Mouse (Mus musculus) spleen, postnatal 10 days (tissue): ENCODE data around the gene Cyb5r4.
"Not testable (repeated sequence)": the region's sequence is repeated elsewhere in the genome, so short reads cannot be mapped to it uniquely, and the experiment has no call there.

Experiments used
- DNase-seq, 2 experiments: peaks; one replicate each; pipeline ENCODE4 v3.0.0; 2021 to 2022; ENCODE audit warnings: low spot score in 2 of 2

The Cyb5r4 gene

DNA sequence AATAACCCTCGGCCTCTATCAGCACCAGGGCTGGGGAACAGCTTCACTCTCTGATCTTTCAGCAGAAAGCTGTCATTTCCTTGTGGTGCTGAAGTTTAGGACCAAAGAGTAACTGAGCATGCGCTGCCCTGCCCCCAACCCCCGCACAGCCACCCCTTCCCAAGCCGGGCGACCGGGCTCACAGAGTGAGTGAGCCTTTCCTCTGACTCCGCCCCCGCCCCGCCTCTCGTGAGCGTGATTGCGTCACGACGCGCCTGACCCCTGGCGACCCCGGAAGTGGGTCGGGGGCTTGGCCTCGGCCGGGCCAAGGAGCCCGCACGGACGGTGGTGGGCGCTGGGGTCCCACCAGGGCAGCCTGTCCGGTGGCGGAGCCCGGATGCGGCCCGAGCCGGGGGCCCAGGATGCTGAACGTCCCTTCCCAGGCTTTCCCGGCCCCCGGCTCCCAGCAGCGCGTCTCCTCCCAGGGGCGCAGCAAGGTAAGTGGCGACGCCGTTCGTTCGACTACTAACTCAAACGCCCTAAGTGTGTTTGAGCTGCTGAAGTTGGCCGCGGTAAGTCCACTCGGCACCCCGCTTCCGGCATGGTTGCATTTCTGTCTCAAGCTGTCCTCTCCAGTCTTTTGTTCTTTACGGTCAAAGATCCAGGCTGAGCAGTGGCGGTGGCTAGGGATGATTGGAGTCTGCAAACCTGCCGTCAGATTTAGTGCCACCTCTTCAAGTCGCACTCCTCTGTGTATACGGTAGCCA, at the start of gene Cyb5r4:
Gene Cyb5r4, plus strand, starts transcription at position 237 of the 746 bp plus-strand sequence.
- peak; percentile 89 to 96 for DNase-seq

DNA sequence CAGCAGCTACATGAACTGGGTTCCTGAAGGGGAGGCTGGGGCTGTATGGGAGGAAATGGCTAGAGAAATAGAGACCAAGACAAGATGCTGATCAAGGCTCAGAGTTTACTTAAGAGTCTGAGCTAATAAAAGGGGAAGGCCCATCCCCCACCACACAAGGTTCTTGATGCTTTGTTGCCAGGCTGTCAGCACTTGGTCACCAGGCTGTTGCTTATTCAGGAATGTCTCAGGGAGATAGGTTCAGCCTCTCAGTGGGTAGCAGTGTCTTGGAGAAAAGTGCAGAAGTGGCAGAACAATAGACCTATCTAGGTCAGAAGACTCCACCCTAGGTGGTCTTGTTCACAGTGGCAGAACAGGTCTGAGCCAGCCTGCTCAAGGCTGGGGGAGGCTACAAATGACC, 49.3 kb upstream of the Cyb5r4 start:
- DNase-seq: not testable (repeated sequence)

- no peak for DNase-seq
Measured at GRCm38 (mm10) chr9:86973562-86973961, 48.3 kb upstream of the Cyb5r4 start.

DNA sequence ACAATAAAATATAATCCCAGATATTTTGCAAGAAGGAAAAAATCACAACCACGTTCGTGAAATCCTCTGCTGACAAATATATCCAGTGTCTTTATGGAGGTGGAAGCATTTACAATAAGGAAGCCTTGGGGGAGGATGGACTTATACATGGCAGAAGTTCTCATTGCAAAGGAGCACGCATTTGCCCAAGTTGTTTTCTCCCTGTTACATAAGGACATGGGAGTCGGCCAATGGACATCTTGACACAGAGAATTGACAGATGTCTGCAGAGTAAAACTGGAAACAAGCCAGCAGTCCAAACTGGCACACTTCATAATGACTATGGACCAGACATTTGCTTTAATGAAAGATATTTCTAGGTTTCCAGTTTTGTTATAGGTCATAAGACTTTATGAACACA, 44.9 kb upstream of the Cyb5r4 start:
- no peak for DNase-seq

DNA sequence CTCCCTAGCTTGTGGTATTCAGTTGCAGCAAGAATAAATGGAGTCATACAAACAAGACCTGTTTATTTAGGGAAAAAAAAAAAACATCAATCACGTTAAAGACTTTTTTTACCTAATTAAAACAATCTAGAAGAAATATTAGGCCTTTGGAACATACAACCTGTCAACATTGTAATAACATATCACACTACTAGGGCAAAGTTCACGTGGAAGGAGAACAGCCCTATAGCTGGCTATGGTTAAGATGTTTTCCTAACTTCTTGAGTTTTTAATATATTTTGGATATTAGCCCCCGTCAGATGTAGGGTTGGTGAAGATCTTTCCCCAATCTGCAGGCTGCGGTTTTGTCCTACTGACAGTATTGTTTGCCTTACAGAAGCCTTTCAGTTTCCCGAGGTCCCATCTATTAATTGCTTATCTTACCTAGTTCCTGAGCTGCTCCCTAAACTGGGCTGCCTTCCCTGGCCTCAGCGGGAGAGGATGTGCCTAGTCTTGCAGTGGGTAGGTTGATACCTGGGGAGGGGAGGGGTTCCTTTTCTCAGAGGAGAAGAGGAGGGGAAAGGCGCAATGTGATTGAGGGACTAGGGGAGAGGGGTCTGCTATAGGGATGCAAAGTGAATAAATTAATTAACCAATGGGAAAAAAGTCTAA, 43.4 kb upstream of the Cyb5r4 start:
- DNase-seq: no peak

DNA sequence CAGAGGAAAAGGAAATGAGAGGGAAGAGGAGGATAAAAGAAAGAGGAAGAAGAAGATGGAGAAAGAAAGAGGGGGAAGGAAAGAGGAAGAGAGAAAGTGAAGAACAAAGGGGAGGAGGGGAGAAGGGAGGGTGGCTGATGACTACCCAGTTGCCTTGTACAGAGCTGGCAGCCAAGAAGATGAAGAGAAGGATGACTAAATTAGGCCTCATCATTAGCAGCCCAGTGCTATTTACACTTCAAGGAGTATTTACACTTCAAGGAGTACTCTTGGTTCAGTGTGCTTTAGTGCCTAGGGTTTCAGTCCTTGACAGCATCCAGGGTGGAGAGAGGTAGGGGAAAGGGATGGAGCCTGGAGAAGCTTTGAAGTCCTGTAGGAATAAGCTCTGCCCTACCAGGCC, 41.8 kb upstream of the Cyb5r4 start:
- no peak for DNase-seq

DNA sequence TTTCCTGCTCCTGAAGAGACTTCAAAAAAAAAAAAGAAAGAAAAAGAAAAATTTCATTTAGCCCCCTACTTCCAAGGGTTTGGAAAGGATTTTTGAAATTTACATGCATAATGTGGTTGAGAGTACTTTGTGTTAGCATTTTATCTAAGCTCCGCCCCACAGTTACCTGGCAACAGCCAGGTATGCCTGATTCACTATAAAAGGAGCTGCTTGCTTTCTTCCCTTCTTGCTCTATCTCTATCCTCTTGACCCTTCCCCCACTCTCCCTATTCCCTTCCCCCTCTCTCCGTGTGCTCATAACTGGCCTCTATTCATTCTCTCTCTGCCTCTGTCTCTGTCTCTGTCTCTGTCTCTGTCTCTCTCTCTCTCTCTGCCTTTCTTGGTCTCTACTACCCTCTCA, 40.9 kb upstream of the Cyb5r4 start:
- DNase-seq: no peak

DNA sequence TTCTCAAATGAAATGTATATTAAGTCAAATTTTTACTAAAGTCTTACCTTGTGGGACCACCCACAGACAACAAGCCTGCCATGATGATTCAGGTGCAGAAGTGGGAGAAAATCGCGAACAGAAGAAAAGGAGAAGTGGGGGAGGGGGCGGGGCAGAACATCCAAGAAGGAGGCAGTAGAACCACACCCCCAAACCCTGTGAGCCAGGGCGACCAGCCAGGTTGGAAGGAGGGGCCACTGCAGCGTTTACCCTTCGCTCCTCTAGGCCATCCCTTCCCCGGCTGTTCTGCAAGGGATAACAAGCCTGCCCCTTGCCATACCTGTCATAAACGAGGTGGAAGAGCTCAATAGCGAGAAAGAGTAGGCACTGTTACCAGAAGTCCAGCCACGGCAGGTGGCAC, 40.3 kb upstream of the Cyb5r4 start:
- no peak for DNase-seq

DNA sequence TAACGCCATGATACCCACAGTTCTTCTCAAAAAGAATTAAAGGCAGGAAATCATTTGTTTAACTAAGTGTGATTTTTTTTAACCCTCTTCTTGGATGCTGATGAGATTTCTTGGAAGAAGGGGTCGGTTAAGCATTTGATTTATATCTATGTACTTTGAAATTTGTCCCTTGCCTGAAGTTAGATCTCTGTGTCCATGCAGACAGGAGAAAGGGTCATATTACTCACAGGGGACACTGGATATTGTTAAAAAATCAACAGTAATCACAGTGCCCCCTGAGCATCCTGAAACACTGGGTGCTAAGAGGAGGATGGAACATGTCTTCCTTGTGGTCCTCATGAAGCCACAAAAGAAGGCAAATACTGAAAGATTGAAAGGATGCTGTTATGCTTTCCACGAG, 37.2 kb upstream of the Cyb5r4 start:
- DNase-seq: no peak

DNA sequence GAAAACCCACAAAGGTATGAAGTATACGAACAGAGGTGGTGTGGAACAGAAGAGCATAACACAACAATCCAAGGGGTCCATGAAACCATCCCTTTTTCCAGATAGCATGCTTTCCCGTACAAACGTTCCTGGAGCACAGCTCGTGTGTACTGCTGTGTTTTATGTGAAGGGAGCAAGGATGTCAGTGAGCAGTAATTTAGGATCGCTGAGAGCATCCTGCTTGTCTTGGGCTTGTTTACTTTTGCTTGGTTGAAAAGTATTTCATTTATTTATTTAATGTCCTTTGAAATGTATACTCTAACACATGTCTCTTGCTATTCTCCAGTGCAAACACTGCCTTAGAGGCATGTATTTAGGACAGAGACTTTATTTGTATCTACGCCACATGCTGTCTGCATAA, 36.7 kb upstream of the Cyb5r4 start:
- no peak for DNase-seq

DNA sequence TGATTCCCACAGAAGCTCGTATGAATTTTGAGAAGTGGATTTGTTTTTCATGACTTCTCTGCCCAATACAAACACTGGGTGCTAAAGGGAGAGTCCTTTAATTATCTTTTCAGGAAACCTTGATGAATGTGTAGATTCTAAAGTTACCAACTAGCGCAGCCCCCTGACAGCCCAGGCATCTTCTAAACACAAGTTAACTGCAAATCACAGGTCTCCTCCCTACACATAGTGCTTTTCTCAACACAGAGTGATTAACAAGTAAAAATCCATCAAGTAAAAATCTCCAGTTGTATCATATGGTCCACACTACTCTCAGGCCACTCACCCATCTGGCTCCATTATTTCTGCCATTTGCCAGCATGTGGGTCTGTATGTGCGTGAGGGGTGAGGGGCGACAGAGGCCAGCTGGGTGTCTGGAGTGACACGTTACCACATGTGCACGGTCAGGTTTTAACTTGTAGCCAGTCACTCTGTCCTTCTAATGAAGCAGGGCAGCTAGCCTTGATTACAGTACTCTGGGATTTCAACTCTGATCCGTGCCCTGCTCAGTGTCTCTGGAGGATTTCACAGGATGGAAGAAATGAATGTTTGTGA, 35.0 kb upstream of the Cyb5r4 start:
- DNase-seq: no peak

DNA sequence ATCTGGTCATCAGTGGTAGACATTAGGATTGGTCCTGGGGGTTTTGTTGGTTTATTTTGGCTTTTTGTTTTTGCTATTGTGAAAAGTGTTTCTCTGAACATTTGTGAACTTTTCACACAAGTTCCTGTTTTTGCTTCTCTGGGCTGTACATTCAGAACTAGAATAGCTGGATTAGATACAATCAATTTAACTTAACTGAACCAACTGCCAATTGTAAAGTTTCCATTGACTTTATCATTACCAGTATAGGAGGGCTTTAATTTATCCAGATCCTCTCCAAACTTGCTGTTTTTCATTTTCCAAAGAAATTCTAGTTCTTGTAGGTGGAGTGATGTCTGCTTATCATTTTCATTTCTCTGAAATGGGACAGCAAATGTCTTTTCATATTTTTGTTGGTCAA, 32.0 kb upstream of the Cyb5r4 start:
- DNase-seq: no peak

DNA sequence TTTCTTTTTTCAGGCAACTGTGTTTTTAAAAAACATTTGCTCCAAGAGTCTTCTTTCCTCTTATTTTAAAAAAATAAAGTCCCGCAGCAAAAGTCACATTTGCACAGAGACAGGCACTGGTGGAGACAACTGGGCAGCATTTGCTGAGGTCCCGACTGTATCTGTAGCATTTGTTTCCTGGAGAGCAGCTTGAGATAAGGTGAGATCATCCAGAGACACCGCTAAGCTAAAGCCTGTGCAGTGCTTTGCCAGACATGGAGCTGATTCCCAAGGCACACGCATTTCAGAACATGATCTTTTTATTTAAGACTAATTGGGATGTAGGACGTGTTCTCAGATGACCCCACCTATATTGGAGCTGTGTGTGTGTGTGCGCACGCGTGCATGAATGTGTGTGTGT, 30.1 kb upstream of the Cyb5r4 start:
- no peak for DNase-seq

- no peak for DNase-seq
Measured at GRCm38 (mm10) chr9:86997046-86997691, 24.6 kb upstream of the Cyb5r4 start.

- no peak for DNase-seq
Measured at GRCm38 (mm10) chr9:86999956-87000582, 21.7 kb upstream of the Cyb5r4 start.

GRCm38 (mm10) chr9:87004701-87005434, 16.9 kb upstream of the Cyb5r4 start:
- no peak for DNase-seq

DNA sequence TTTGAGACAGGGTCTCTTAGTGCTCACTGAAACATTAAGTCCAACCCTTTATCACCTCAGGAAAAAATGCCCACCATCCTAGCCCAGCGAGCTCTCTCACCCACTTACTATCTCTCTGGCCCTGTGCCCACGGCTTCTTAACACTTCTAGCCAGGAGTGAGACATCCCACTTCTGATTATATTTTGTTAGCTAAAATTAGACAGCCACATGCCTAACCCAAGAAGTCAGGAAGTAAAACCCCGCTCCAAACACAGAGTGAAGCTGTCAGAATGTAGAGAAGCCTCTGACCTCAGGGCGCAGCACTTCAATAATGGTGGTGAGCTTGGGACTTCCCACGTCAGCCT, 16.4 kb upstream of the Cyb5r4 start:
- DNase-seq: no peak

GRCm38 (mm10) chr9:87008507-87008906, 13.3 kb upstream of the Cyb5r4 start:
- DNase-seq: no peak

GRCm38 (mm10) chr9:87008919-87009318, 12.9 kb upstream of the Cyb5r4 start:
- DNase-seq: no peak

DNA sequence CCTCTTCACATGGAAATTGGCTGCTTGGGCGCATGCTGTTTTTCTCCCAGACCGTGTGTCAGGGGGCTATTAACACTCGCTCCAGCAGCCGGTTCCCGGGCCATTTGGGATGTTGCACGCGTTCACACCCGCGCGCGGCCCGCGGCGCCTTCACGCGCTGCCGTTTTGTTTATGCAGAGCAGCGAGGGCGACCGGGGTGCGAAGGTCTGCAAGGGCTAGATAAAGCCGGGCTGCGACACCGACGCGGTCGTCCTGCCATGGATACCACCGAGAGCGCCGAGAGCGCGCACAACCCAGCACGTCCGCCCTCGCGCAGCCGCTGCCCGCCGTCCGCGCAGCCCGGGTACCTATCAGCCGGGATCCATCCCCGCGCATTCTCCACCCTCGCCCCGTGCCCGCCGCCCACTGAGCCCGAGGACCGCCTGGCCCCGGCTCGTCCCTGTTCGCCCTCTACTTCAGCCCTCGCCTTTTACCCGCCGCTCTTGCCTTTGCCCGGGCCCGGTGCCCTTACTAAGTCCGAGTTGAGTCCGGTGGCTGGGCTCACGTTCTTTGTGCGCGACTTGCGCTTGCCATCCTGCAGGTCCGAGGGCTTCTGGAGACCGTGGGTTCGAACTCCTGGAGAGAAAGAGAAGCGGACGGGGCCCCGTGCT, 6.4 kb upstream of the Cyb5r4 start, which contains the start of gene Ripply2:
Gene Ripply2, plus strand, starts transcription at position 250 of the 650 bp plus-strand sequence.
- DNase-seq: no peak

DNA sequence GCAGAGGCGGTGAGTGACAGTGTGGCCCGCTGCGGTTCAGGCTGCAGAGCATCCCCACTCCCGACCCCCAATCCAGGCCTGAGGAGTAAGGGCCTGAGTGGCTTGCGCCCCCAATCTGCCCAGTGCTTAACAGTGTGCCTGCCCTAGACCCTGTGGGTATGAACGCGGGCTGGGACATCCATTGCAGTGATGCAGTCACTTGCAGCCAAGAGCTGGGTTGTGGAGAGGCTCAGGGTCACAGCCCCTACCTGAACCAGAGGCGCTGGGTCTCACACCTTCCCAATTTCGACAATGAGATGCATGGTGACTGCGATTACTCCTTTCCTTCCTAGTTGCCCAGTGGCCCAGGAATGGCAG, 5.9 kb upstream of the Cyb5r4 start:
- no peak for DNase-seq
